Mouse (Mus musculus): ENCODE results near the gene Crispld2.

GRCm38 (mm10) chr8:120018379-120018778 is 26.1 kb downstream of the Crispld2 start:
- TF ChIP-seq CTCF (IDR thresholded peaks at IDR 0.05; ENCODE audit: borderline replicate concordance, control insufficient read depth, extremely low read depth, insufficient read depth, low read length, poor library complexity) (no peak), POLR2A (IDR thresholded peaks at IDR 0.05; ENCODE audit: control insufficient read depth, extremely low read depth, insufficient read depth, low read length, poor library complexity) (no peak)
